Mouse (Mus musculus): ENCODE results near the gene Dut. TPM values are rescaled to one million over a fixed set of nuclear protein-coding genes. Genes with fewer than 3 reads are reported as not detected.

The Dut gene
- total and polyA plus RNA-seq, 3 experiments = 197 to 348 (median 232) TPM

DNA sequence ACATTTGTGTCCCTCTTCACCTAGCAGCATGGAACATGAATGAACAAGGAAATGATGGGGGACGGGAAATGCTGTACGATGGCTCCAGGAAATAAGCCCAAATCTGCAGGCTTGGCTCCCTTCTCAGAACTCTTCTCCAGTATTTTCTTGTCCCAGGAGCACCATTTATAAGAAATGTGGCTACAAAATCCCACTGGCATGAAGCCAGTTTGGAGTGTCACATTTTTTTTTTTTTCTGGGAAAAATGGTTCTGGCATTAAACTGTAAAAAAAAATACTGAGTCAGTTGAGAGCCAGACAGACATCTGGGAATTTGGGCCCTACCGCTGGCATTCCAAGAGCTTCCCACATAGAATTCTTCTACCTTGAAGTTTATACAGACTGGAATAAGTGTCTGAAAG lies 57.8 kb downstream of the Dut start:
- Histone ChIP-seq H3K27me3 (replicated peaks) (no peaks in the 10 kb centered on the region), H3K27ac (ENCODE audit: insufficient read depth, low read depth) (no peak overlapping the region), H3K36me3 (replicated peaks in 1 of 2; ENCODE audit: control insufficient read depth in 1 of 2, insufficient read depth in 1 of 2, low read length in 1 of 2) (no peaks in the 10 kb centered on the region), H3K4me2 (ENCODE audit: insufficient read depth, low read depth, poor library complexity, severe bottlenecking) (no peak overlapping the region), H3K9me3 (replicated peaks; ENCODE audit: low read length) (no peaks in the 10 kb centered on the region), H3K9ac (ENCODE audit: insufficient read depth, low read depth) (no peak overlapping the region), H3K79me2 (replicated peaks; ENCODE audit: control insufficient read depth, extremely low read depth, insufficient read depth, poor library complexity, severe bottlenecking) (no peaks in the 10 kb centered on the region), H3K4me3 (replicated peaks in 1 of 3; ENCODE audit: low read depth in 2 of 3, low read length in 2 of 3, poor library complexity in 1 of 3) (no peak overlapping the region), H3K4me1 (ENCODE audit: control insufficient read depth in 1 of 2, insufficient read depth in 2 of 2) (peaks cover 8 to 18% of the 10 kb centered on the region in 2 experiments)
- no peak for DNase-seq (ENCODE audit: extremely low read depth)
- in situ Hi-C loops (cut with MboI; ENCODE audit: low pct_ligation_motif_present, low pct_unique_long_range_greater_than_20kb, low sequenced_read_pairs) = no loop called here
- no peak for TF ChIP-seq IRF4 (IDR thresholded peaks at IDR 0.05; ENCODE audit: low read depth, low read length)
- dilution Hi-C loops (cut with MboI; ENCODE audit: extremely low pct_ligation_motif_present, extremely low pct_unique_long_range_greater_than_20kb, low sequenced_read_pairs) = no loop called here

DNA sequence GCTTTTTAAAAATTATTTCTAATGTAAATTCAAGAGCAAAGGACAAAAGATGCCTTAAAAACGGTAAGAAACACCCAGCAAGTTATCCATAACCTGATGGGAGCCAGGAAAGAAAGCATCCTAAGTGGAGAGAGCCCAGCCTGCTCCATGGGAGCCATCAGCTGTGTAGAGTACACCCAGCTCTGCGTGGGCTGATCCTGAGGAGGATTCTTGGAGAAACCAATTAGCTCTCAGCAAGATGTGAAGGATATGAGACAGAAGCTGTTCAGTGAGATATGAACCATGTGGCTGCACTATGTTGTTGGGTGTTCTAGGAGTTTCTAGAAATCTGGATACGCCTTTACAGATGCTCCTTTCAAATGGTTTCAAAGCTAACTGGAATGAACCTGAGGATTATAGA lies 58.7 kb downstream of the Dut start:
- Histone ChIP-seq H3K9ac (ENCODE audit: insufficient read depth, low read depth) (no peak overlapping the region), H3K4me2 (ENCODE audit: insufficient read depth, low read depth, poor library complexity, severe bottlenecking) (no peak overlapping the region), H3K79me2 (replicated peaks; ENCODE audit: control insufficient read depth, extremely low read depth, insufficient read depth, poor library complexity, severe bottlenecking) (no peaks in the 10 kb centered on the region), H3K27me3 (replicated peaks) (no peaks in the 10 kb centered on the region), H3K4me3 (replicated peaks in 1 of 3; ENCODE audit: low read depth in 2 of 3, low read length in 2 of 3, poor library complexity in 1 of 3) (no peak overlapping the region), H3K27ac (ENCODE audit: insufficient read depth, low read depth) (no peak overlapping the region), H3K9me3 (replicated peaks; ENCODE audit: low read length) (no peaks in the 10 kb centered on the region), H3K4me1 (ENCODE audit: control insufficient read depth in 1 of 2, insufficient read depth in 2 of 2) (peaks cover 9 to 26% of the 10 kb centered on the region in 2 experiments), H3K36me3 (replicated peaks in 1 of 2; ENCODE audit: control insufficient read depth in 1 of 2, insufficient read depth in 1 of 2, low read length in 1 of 2) (no peaks in the 10 kb centered on the region)
- TF ChIP-seq POLR2A (IDR thresholded peaks at IDR 0.05; ENCODE audit: low read depth, low read length) (no peak), EP300 (IDR thresholded peaks at IDR 0.05; ENCODE audit: low read length) (no peak), BHLHE40 (IDR thresholded peaks at IDR 0.05; ENCODE audit: low read depth, low read length) (no peak), SMC3 (IDR thresholded peaks at IDR 0.05; ENCODE audit: low read depth, low read length) (no peak), MAFK (IDR thresholded peaks at IDR 0.05; ENCODE audit: insufficient replicate concordance, low read length) (no peak), USF2 (conservative IDR thresholded peaks at IDR 0.05; ENCODE audit: low read depth, low read length) (no peak), RAD21 (IDR thresholded peaks at IDR 0.05; ENCODE audit: low read depth, low read length) (no peak), ZNF384 (IDR thresholded peaks at IDR 0.05; ENCODE audit: low read depth, low read length) (no peak), ZKSCAN1 (IDR thresholded peaks at IDR 0.05; ENCODE audit: borderline replicate concordance, low read depth, low read length) (no peak), JUN (IDR thresholded peaks at IDR 0.05; ENCODE audit: insufficient read depth, low read depth, low read length) (no peak), ZC3H11A (IDR thresholded peaks at IDR 0.05; ENCODE audit: low read depth, low read length) (no peak), E2F4 (IDR thresholded peaks at IDR 0.05; ENCODE audit: insufficient replicate concordance, low read depth, low read length) (no peak), CHD2 (IDR thresholded peaks at IDR 0.05; ENCODE audit: low read length) (no peak), ZMIZ1 (IDR thresholded peaks at IDR 0.05; ENCODE audit: low read depth, low read length) (no peak), MYC (IDR thresholded peaks at IDR 0.05; ENCODE audit: low read depth, low read length) (no peak), MXI1 (IDR thresholded peaks at IDR 0.05; ENCODE audit: low read depth, low read length) (no peak), MAX (IDR thresholded peaks at IDR 0.05; ENCODE audit: low read length) (no peak), MEF2A (IDR thresholded peaks at IDR 0.05; ENCODE audit: borderline replicate concordance, low read depth, low read length) (no peak), ELF1 (IDR thresholded peaks at IDR 0.05; ENCODE audit: low read depth, low read length) (no peak), TCF12 (IDR thresholded peaks at IDR 0.05; ENCODE audit: low read depth, low read length) (no peak)
- in situ Hi-C loops (cut with MboI; ENCODE audit: low pct_ligation_motif_present, low pct_unique_long_range_greater_than_20kb, low sequenced_read_pairs) (no loop called here), dilution Hi-C loops (cut with MboI; ENCODE audit: extremely low pct_ligation_motif_present, extremely low pct_unique_long_range_greater_than_20kb, low sequenced_read_pairs) (no loop called here)
- no peak for DNase-seq (ENCODE audit: extremely low read depth)

Other genes with a start within 250 kb of the Dut start
- not detected in 2 replicates for gene Slc24a5, start 179.1 kb upstream of the Dut start, total RNA-seq (2012; rRNA removed)
- gene Slc24a5, start 179.1 kb upstream of the Dut start, total RNA-seq (2014; rRNA removed) = not detected in 2 replicates
- not detected in 2 replicates for gene Slc24a5, start 179.1 kb upstream of the Dut start, polyA plus RNA-seq (2012; ENCODE audit: insufficient read length, low read depth)
- not detected in 2 replicates for gene Myef2, start 123.5 kb upstream of the Dut start, total RNA-seq (2012; rRNA removed)
- gene Myef2, start 123.5 kb upstream of the Dut start, total RNA-seq (2014; rRNA removed) = not detected in 2 replicates
- gene Myef2, start 123.5 kb upstream of the Dut start, polyA plus RNA-seq (2012; ENCODE audit: insufficient read length, low read depth) = not detected in 2 replicates
- gene Ctxn2, start 110.5 kb upstream of the Dut start, total RNA-seq (2012; rRNA removed) = not detected in 2 replicates
- not detected in 2 replicates for gene Ctxn2, start 110.5 kb upstream of the Dut start, total RNA-seq (2014; rRNA removed)
- not detected in 2 replicates for gene Ctxn2, start 110.5 kb upstream of the Dut start, polyA plus RNA-seq (2012; ENCODE audit: insufficient read length, low read depth)
- 0.04 and 0.08 TPM in 2 replicates for gene Slc12a1, start 94.7 kb upstream of the Dut start, total RNA-seq (2012; rRNA removed)
- 0.05 TPM in 1 of 2 replicates, not detected in the other for gene Slc12a1, start 94.7 kb upstream of the Dut start, total RNA-seq (2014; rRNA removed)
- 0.07 TPM in 1 of 2 replicates, not detected in the other for gene Slc12a1, start 94.7 kb upstream of the Dut start, polyA plus RNA-seq (2012; ENCODE audit: insufficient read length, low read depth)

All from CH12.LX (cell line).